Mouse (Mus musculus) intestine, embryonic 14.5 days (tissue): ENCODE results near the gene Ubr4. TPM values are rescaled to one million over a fixed set of nuclear protein-coding genes. Genes with fewer than 3 reads are reported as not detected.
A peak's percentile ranks its signal among the peaks of the same experiment; 100 is the strongest.

ENCODE experiments used
- ATAC-seq: fragments of 200-750 bp; cut with Nextera tagmentation; replicated peaks from 2 replicates; pipeline ENCODE4 v1.8.0; 2017; ENCODE audit warnings: low read depth, moderate number of reproducible peaks, moderate TSS enrichment, moderate library complexity; ENCODE audit not compliant: low FRiP score, low TSS enrichment
- DNase-seq: peaks from one replicate; pipeline ENCODE4 v3.0.0-alpha.2; 2018; ENCODE audit warnings: low spot score
- H3K27ac ChIP-seq: fragments of 300-500 bp; sonication (generic); 2 replicates; pipeline ENCODE4 v1.5.1; 2014; ENCODE audit warnings: low read depth, mild to moderate bottlenecking, control low read depth
- H3K27me3 ChIP-seq: fragments of 300-500 bp; sonication (generic); replicated peaks from 2 replicates; pipeline ENCODE4 v1.6.1; 2014; ENCODE audit warnings: low read length, control low read depth; ENCODE audit not compliant: control insufficient read depth, insufficient read depth
- H3K36me3 ChIP-seq: fragments of 300-500 bp; sonication (generic); 2 replicates; pipeline ENCODE4 v1.6.1; 2014; ENCODE audit warnings: low read length, control low read depth; ENCODE audit not compliant: control insufficient read depth, insufficient read depth
- H3K4me1 ChIP-seq: fragments of 300-500 bp; sonication (generic); replicated peaks from 2 replicates; pipeline ENCODE4 v1.6.1; 2014; ENCODE audit warnings: low read length, control low read depth, mixed read lengths; ENCODE audit not compliant: control insufficient read depth, insufficient read depth
- H3K4me2 ChIP-seq: fragments of 300-500 bp; sonication (generic); 2 replicates; pipeline ENCODE4 v1.6.1; 2014; ENCODE audit warnings: low read length
- H3K4me3 ChIP-seq: fragments of 300-500 bp; sonication (generic); 2 replicates; pipeline ENCODE4 v1.5.1; 2014; ENCODE audit warnings: low read depth, low read length, control low read depth, mixed read lengths
- H3K9ac ChIP-seq: fragments of 300-500 bp; sonication (generic); 2 replicates; pipeline ENCODE4 v1.6.1; 2014; ENCODE audit warnings: mild to moderate bottlenecking, low read length
- H3K9me3 ChIP-seq: fragments of 300-500 bp; sonication (generic); 2 replicates; pipeline ENCODE4 v1.6.1; 2016; ENCODE audit warnings: low read length, control low read depth; ENCODE audit not compliant: control insufficient read depth
- WGBS: fragments of 180-500 bp; shearing (Covaris S2); extraction: QIAGEN DNeasy Blood & Tissue Kit; methylation state at CpG from one replicate; pipeline ENCODE4 v1.1.7; 2014; 5-methylcytosine and 5-hydroxymethylcytosine counted together
- microRNA-seq: library from miRNA; unstranded; fragments of <30 nt; microRNA quantifications from one replicate; pipeline ENCODE4, GENCODE M21; 2016
- polyA plus RNA-seq: library from polyadenylated mRNA; unstranded; fragments of >200 nt; fragmentation: Nextera tagmentation; extraction: Ambion mirVana; gene quantifications from 2 replicates; pipeline ENCODE4 v1.2.1, GENCODE M21; 2014

Gene Ubr4
- polyA plus RNA-seq, 1 experiment from 2014 or later: 76.6 TPM

DNA sequence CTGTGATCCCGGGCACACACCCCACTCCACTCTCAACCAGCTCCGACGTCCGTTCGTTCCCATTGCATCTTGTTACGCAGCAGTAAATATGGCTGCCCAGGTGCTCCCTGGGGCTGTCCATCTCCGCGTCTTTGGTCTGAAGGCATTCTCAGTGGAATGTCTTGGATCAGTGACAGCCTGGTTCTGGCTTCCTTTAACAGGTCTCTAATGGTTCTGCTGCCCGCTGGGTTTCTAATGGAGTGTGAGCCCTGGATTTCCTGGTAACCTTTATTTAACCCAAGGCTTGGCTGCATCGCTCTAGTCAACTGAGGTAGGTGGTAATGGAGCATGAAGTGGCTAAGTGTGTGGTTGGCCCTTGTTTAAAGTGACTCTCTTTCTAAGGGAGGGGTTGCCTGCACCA is 179.7 kb downstream of the Ubr4 start:
- no peak overlapping the region for H3K4me3 ChIP-seq
- no peak for DNase-seq
- no peak overlapping the region for H3K27ac ChIP-seq
- H3K27me3 ChIP-seq: no peaks in the 10 kb centered on the region
- no peak overlapping the region for H3K4me2 ChIP-seq
- WGBS: 87% methylated on average over 10 of the region's 10 CpGs
- no peak overlapping the region for H3K9ac ChIP-seq
- no peaks in the 10 kb centered on the region for H3K36me3 ChIP-seq
- ATAC-seq: no peak
- H3K9me3 ChIP-seq: no peaks in the 10 kb centered on the region
- H3K4me1 ChIP-seq: 0 out of 2 replicates have a peak, but pooled peaks cover 9% of the 10 kb centered on the region

DNA sequence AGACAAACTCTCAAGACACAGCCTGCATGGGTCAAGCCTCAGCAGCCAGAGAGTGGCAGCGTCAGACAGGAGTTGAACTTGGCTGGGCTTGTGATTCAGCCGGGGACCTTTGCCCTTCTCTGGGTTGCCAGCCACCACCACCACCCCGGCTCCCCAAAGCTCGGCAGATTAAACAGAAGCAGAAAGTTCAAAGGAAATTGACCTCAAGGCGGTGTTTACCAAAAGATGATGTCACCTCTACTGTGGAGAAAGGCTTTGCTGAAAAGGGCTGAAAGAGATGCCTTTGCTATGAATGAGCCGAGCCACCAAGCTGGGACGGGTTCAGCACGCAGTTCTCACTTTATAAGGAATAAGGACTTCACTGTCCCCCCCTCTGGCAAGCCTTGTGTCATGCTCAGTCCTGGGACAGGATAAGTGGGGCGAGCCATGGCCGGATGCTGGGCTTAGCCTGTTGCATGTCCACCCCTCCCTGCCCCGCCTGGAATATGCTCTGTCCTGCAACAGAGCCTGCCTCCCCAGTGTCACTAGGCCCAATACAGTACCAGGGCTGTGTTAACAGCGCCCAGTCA is 182.8 kb downstream of the Ubr4 start:
- 24% methylated on average over 12 of the region's 12 CpGs for WGBS

DNA sequence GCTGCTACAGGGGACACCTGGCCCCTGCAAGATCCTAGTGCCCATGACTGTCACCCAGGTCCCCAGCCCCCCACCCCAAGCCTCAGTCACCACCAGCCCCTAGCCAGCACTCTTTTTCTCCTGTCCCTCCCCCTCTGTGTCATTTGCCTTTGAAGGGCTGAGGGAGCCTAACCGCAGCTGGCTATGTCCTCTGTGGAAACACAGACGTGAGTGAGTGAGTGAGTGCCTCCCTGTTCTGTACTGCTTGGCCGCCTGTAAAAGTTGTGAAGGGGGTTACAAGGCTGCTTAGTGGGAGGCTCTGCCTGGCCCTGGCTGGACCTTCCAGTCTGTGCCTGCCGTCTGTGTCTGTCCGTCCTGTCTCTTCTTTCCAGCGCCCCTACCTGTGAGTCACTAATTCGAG is 183.3 kb downstream of the Ubr4 start:
- no peak overlapping the region for H3K4me2 ChIP-seq
- 0 out of 2 replicates have a peak, but pooled peaks cover 9% of the 10 kb centered on the region for H3K4me1 ChIP-seq
- H3K36me3 ChIP-seq: no peaks in the 10 kb centered on the region
- no peak overlapping the region for H3K4me3 ChIP-seq
- H3K27ac ChIP-seq: peak overlapping the region; percentile 57
- no peaks in the 10 kb centered on the region for H3K27me3 ChIP-seq
- WGBS: 51% methylated on average over 7 of the region's 7 CpGs
- ATAC-seq: no peak; the same call in 1 of the 2 replicates
- H3K9ac ChIP-seq: 0 out of 2 replicates have a peak overlapping the region, but pooled peaks have one; percentile 5
- DNase-seq: no peak
- no peaks in the 10 kb centered on the region for H3K9me3 ChIP-seq

More for the DNA sequence above, 182.8 kb downstream of the Ubr4 start:
- H3K9me3 ChIP-seq: no peaks in the 10 kb centered on the region
- H3K4me3 ChIP-seq: no peak overlapping the region
- no peaks in the 10 kb centered on the region for H3K27me3 ChIP-seq
- peak; percentile 75 for ATAC-seq
- H3K36me3 ChIP-seq: no peaks in the 10 kb centered on the region
- H3K27ac ChIP-seq: peak overlapping the region; percentile 57
- H3K9ac ChIP-seq: 0 out of 2 replicates have a peak overlapping the region, but pooled peaks have one; percentile 5
- peak; percentile 67 for DNase-seq
- 0 out of 2 replicates have a peak, but pooled peaks cover 9% of the 10 kb centered on the region for H3K4me1 ChIP-seq
- H3K4me2 ChIP-seq: no peak overlapping the region

DNA sequence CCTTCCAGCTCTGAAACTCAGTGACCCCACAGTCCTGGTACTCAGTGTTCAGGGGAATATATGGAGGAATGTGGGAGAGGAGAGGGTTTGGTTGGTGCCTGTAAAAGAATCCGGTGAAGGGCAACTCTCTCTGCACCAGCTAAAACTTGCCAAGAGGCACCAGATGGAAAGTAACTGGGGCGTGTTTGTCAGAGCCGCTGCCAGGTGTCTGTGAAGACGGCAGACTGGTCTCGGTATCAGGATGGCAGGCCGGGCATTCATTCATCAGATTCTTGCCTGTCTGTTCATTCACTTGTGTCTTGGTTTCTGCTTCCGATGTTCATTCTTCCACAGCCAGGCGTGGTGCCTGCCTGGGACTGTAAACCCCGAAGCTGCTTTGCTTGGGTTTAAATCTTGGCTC is 184.3 kb downstream of the Ubr4 start:
- no peaks in the 10 kb centered on the region for H3K36me3 ChIP-seq
- 0 out of 2 replicates have a peak, but pooled peaks cover 9% of the 10 kb centered on the region for H3K4me1 ChIP-seq
- H3K9ac ChIP-seq: no peak overlapping the region
- no peak overlapping the region for H3K4me2 ChIP-seq
- no peaks in the 10 kb centered on the region for H3K9me3 ChIP-seq
- WGBS: 81% methylated on average over 9 of the region's 9 CpGs
- H3K27ac ChIP-seq: no peak overlapping the region
- H3K4me3 ChIP-seq: no peak overlapping the region
- H3K27me3 ChIP-seq: no peaks in the 10 kb centered on the region
- no peak for DNase-seq
- no peak for ATAC-seq

Small RNAs within 50 kb of the gene (microRNA-seq; reads per million reads assigned to microRNA genes)
- gene Gm24245 (0.34 reads per million), gene Gm25732 (not detected)

Other genes with a start within 250 kb of the Ubr4 start
- gene Minos1, start 221.5 kb upstream of the Ubr4 start, polyA plus RNA-seq: 530 and 580 TPM in 2 replicates
- gene Capzb, start 159.7 kb upstream of the Ubr4 start, polyA plus RNA-seq: 313 and 325 TPM in 2 replicates
- 15.9 and 17.1 TPM in 2 replicates for gene Pqlc2, start 41.9 kb upstream of the Ubr4 start, polyA plus RNA-seq
- 133 and 140 TPM in 2 replicates for gene Akr7a5, start 41.9 kb upstream of the Ubr4 start, polyA plus RNA-seq
- 132 TPM in 2 replicates for gene Mrto4, start within 50 bp of the Ubr4 start, polyA plus RNA-seq
- gene Emc1, start within 50 bp of the Ubr4 start, polyA plus RNA-seq: 17.1 and 23.1 TPM in 2 replicates
- 5.1 and 5.2 TPM in 2 replicates for gene Iffo2, start 177.9 kb downstream of the Ubr4 start, polyA plus RNA-seq